9 mouse cellular contexts compared by ENCODE assay signal in genomic region chr3:32910071-32910551, GRCm38 (mm10).
DNase-seq lines count a peak whose midpoint lies in the region; TF ChIP-seq lines count a peak whose summit lies in the region.
"Had no signal": no experiment of that assay in that cellular context is flagged by ENCODE, and none has a peak within 500 bp of the region (broad histone marks: within the 10 kb centered on the region; RNA-seq: fewer than 3 reads in every experiment).

No protein-coding gene starts in this region.

- peaks cover 1% of the 10 kb centered on the region; the same call in 1 of the 2 replicates for H3K4me1 ChIP-seq in heart, adult 2 months (ENCODE audit: control insufficient read depth, insufficient read depth, low read length)

- intact Hi-C loops in heart, adult 2 months (cut with DNase I) = no loop called here
- intact Hi-C loops in heart, postnatal 25 days (cut with DNase I) = no loop called here

- no peak overlapping the region for H3K4me3 ChIP-seq in heart, adult 2 months
- H3K4me3 ChIP-seq: myocyte had no signal

- H3K79me2 ChIP-seq in heart, adult 2 months (replicated peaks; ENCODE audit: control insufficient read depth, insufficient read depth, low read length) = no peaks in the 10 kb centered on the region

- TF ChIP-seq EP300 in heart, adult 2 months (IDR thresholded peaks at IDR 0.05; ENCODE audit: insufficient read depth, low read depth, low read length) = no peak

- H3K9ac ChIP-seq in heart, adult 2 months (ENCODE audit: low read depth, low read length) = no peak overlapping the region

- peaks cover 5% of the 10 kb centered on the region for H3K36me3 ChIP-seq in heart, adult 2 months (ENCODE audit: control insufficient read depth, insufficient read depth, low read length)

- no peak overlapping the region for H3K27ac ChIP-seq in heart, adult 2 months

- TF ChIP-seq POLR2A in heart, adult 2 months (IDR thresholded peaks at IDR 0.05; ENCODE audit: insufficient read depth, low read depth, low read length) = no peak

- DNase-seq in heart, adult 2 months = no peak
- DNase-seq in heart, postnatal 25 days (ENCODE audit: low spot score) = no peak
- peak; percentile 57 for DNase-seq in Muller cell, postnatal 12 days (ENCODE audit: inconsistent ontology term)
- DNase-seq in frontal cortex, postnatal 25 days (ENCODE audit: low spot score in 2 of 2) = peak; percentile 10 to 16
- peak; percentile 13 for DNase-seq in layer of hippocampus, postnatal 25 days (ENCODE audit: extremely low spot score in 1 of 2, low spot score in 1 of 2)
- DNase-seq in right cerebral cortex, adult 2 months (ENCODE audit: low spot score in 2 of 2) = peak; percentile 56 to 60
- no peak for DNase-seq in thymus, postnatal 0 days (ENCODE audit: low spot score)
- no peak for DNase-seq in cerebellum, adult 8-10 months

- 61% methylated on average over 7 of the region's 7 CpGs for WGBS in heart, adult 2 months

- no peaks in the 10 kb centered on the region for H3K27me3 ChIP-seq in heart, adult 2 months (ENCODE audit: control insufficient read depth, insufficient read depth, low read length)

- peak; percentile 46 for TF ChIP-seq CTCF in heart, adult 2 months (IDR thresholded peaks at IDR 0.05)

Comparison
In these comparisons a context has a peak if more than half of its experiments do, and no peak if none do; other contexts are left out.
1. DNase-seq: peak in Muller cell, postnatal 12 days (single experiment), frontal cortex, postnatal 25 days (2 of 2), layer of hippocampus, postnatal 25 days (2 of 2) and right cerebral cortex, adult 2 months (2 of 2); none in heart, adult 2 months (0 of 2), heart, postnatal 25 days (single experiment), thymus, postnatal 0 days (single experiment) and cerebellum, adult 8-10 months (single experiment).